ENCODE assay signal across 10 mouse cellular contexts in the genomic region with DNA sequence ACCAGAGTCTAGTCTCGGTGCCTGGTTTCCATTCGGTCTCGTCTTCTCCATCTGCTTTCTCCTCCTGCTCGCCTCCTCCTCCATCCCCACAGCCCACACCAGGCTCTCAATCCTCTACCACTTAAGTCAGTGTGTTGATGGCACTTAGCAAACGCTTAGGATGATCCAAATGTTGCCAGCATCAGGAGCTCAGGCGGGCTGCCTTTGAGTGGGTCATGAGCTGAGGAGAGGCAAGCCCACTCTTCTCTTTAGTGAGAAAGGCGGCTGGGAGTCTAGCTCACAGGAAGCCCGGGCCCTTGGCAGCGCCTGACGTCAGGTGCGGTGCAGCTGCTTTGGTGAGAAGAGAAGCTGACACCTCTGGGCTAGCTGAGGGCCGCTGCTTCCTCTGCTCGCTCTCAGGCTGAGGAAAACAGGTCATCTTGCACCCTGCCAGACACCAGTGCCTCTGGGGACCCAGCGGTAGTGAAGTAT. TPM values are rescaled to one million over a fixed set of nuclear protein-coding genes. Genes with fewer than 3 reads are reported as not detected.
A peak's percentile ranks its signal among the peaks of the same experiment; 100 is the strongest.
DNase-seq lines count a peak whose midpoint lies in the region.
"Had no signal": no experiment of that assay in that cellular context is flagged by ENCODE, and none has a peak within 500 bp of the region (broad histone marks: within the 10 kb centered on the region; RNA-seq: fewer than 3 reads in every experiment).

No protein-coding gene starts in this region.

- intact Hi-C loops in left cerebral cortex, postnatal 14 days (cut with DNase I): no loop called here
- intact Hi-C loops in left cerebral cortex, postnatal 4 days (cut with DNase I): no loop called here

- WGBS in macrophage (ENCODE audit: missing documents): 44% methylated on average over 14 of the region's 14 CpGs

- peak; percentile 21 to 31 for DNase-seq in left cerebral cortex, postnatal 14 days (ENCODE audit: low spot score in 2 of 2)
- no peak for DNase-seq in left cerebral cortex, postnatal 4 days
- peak; percentile 87 for DNase-seq in brain, adult 2 months (ENCODE audit: low read depth, low spot score)
- peak; percentile 85 to 92 for DNase-seq in thymus, adult 18-20 months
- no peak for DNase-seq in urinary bladder, postnatal 25 days (ENCODE audit: low spot score)
- no peak for DNase-seq in adrenal gland, adult 2 months
- no peak for DNase-seq in kidney, postnatal 14 days
- DNase-seq: lung, embryonic 14.5 days had no signal

- H3K4me3 ChIP-seq in macrophage (ENCODE audit: inconsistent target): no peak overlapping the region
- H3K4me3 ChIP-seq: heart, embryonic 15.5 days had no signal

- H3K79me2 ChIP-seq in macrophage (ENCODE audit: inconsistent target): no peaks in the 10 kb centered on the region

- peak overlapping the region; percentile 43 for H3K27ac ChIP-seq in macrophage
- H3K27ac ChIP-seq: heart, embryonic 15.5 days had no signal

- no peaks in the 10 kb centered on the region for H3K36me3 ChIP-seq in macrophage (ENCODE audit: inconsistent target)
- H3K36me3 ChIP-seq: heart, embryonic 15.5 days had no signal

RNA-seq across cellular contexts. Expression of a gene that starts 15.0 kb away (rescaled TPM):
- 100 to 1,000 TPM; 127 to 130 TPM for total RNA-seq in left cerebral cortex, postnatal 14 days (2021)
- 100 to 1,000 TPM; 109 to 111 TPM for total RNA-seq in left cerebral cortex, postnatal 4 days (2021)
- total RNA-seq in macrophage (2018; cell fraction: chromatin; rRNA removed): 1,000 to 10,000 TPM in 1 of 26 experiments, 100 to 1,000 TPM in 23, 10 to 100 TPM in 2; 27.6 to 1,007 (median 266) TPM
- total RNA-seq in macrophage (2018; cell fraction: cytosol; rRNA removed): 10 to 100 TPM; 20.5 to 80.0 (median 36.1) TPM
- total RNA-seq in macrophage (2018; cell fraction: nucleus; rRNA removed): 100 to 1,000 TPM in 19 of 26 experiments, 10 to 100 TPM in 7; 68.3 to 720 (median 172) TPM
- 36.9 to 54.7 TPM (median 39.8 TPM) in 3 replicates for polyA plus RNA-seq in macrophage (2018)
- 10 to 100 TPM; 12.4 to 14.1 TPM for total RNA-seq in adrenal gland, adult 2 months (2021)
- polyA plus RNA-seq in adrenal gland, adult 2 months (2012; rRNA removed): 6.8 and 9.4 TPM in 2 replicates

RNA-seq across cellular contexts. Expression of a gene that starts 54.1 kb away (rescaled TPM):
- 10 to 100 TPM; 10.4 to 10.5 TPM for total RNA-seq in left cerebral cortex, postnatal 14 days (2021)
- total RNA-seq in left cerebral cortex, postnatal 4 days (2021): 10 to 100 TPM; 10.2 to 12.0 TPM
- total RNA-seq in macrophage (2018; cell fraction: chromatin; rRNA removed): 10 to 100 TPM in 7 of 26 experiments, 1 to 10 TPM in 19; 1.6 to 20.2 (median 5.1) TPM
- 10 to 100 TPM in 22 of 26 experiments, 1 to 10 TPM in 4; 7.1 to 22.2 (median 17.0) TPM for total RNA-seq in macrophage (2018; cell fraction: cytosol; rRNA removed)
- total RNA-seq in macrophage (2018; cell fraction: nucleus; rRNA removed): 10 to 100 TPM in 7 of 26 experiments, 1 to 10 TPM in 19; 1.4 to 19.5 (median 7.8) TPM
- polyA plus RNA-seq in macrophage (2018): 11.9 to 13.8 TPM (median 13.2 TPM) in 3 replicates
- 10 to 100 TPM; 22.5 to 27.3 TPM for total RNA-seq in adrenal gland, adult 2 months (2021)
- polyA plus RNA-seq in adrenal gland, adult 2 months (2012; rRNA removed): 84.8 and 107 TPM in 2 replicates

Comparison
In these comparisons a context has a peak if more than half of its experiments do, and no peak if none do; other contexts are left out.
1. DNase-seq: peak in left cerebral cortex, postnatal 14 days (2 of 2), brain, adult 2 months (single experiment) and thymus, adult 18-20 months (2 of 2); none in left cerebral cortex, postnatal 4 days (single experiment), urinary bladder, postnatal 25 days (single experiment), adrenal gland, adult 2 months (single experiment) and kidney, postnatal 14 days (single experiment).
2. RNA of a gene that starts 15.0 kb away (total RNA-seq): 127 to 130 TPM in left cerebral cortex, postnatal 14 days and 109 to 111 TPM in left cerebral cortex, postnatal 4 days; 12.4 to 14.1 TPM in adrenal gland, adult 2 months; every median in the first group is over 4 times any median in the second.